Mouse (Mus musculus): ENCODE data around the gene C730034F03Rik.

GRCm38 (mm10) chr15:89468577-89468976 is 39.2 kb downstream of the C730034F03Rik start:
- TF ChIP-seq POLR2A (IDR thresholded peaks at IDR 0.05; ENCODE audit: control insufficient read depth, extremely low read depth, insufficient read depth, low read length, poor library complexity) (no peak), CTCF (IDR thresholded peaks at IDR 0.05; ENCODE audit: borderline replicate concordance, control insufficient read depth, extremely low read depth, insufficient read depth, low read length, poor library complexity) (no peak)
